Comparison of ENCODE assay signal across 9 mouse cellular contexts in the genomic region with DNA sequence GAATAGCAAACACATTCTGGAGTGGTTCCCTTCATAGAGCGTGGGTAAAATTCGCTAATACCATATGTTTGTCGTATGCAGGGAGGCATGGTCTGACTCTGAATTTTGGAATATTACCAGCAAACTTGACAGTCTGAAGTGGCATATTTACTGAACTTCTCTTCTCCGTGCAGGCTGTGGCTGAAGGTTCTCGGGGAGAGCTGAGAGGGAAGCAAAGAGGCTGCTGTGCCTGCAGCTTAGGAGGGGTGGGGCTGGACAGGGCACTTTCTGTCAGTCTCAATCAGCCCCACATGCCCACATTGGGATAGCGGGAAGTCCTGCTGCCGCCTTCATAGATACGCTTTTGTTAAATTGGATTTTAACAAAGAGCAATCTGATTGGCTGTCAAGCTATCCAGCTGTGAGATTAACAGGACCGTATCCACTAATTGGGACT.
DNase-seq lines count a peak whose midpoint lies in the region; ATAC-seq and TF ChIP-seq lines count a peak whose summit lies in the region.
"Had no signal": no experiment of that assay in that cellular context is flagged by ENCODE, and none has a peak within 500 bp of the region (broad histone marks: within the 10 kb centered on the region; RNA-seq: fewer than 3 reads in every experiment).

No protein-coding gene starts in this region.

- DNase-seq in embryo, embryonic 10.5 days (ENCODE audit: low spot score), result peak; percentile 49
- no peak for DNase-seq in embryo, embryonic 10 days (ENCODE audit: low spot score)
- peak; percentile 29 for DNase-seq in lung, postnatal 0 days (ENCODE audit: low spot score)
- DNase-seq in lung, postnatal 10 days, result no peak
- no peak for DNase-seq in thymus, postnatal 4 days
- no peak for DNase-seq in cerebellum, adult 8-10 months
- no peak for DNase-seq in thymus, postnatal 0 days (ENCODE audit: low spot score)

- H3K4me1 ChIP-seq in lung, postnatal 0 days (ENCODE audit: insufficient read depth, low read depth, low read length), result no peaks in the 10 kb centered on the region
- H3K4me1 ChIP-seq in hindbrain, embryonic 13.5 days (replicated peaks), result peaks cover 7% of the 10 kb centered on the region

- no peak overlapping the region for H3K27ac ChIP-seq in lung, postnatal 0 days (ENCODE audit: low read length)
- H3K27ac ChIP-seq in hindbrain, embryonic 13.5 days, result no peak overlapping the region
- H3K27ac ChIP-seq: limb, embryonic 15.5 days had no signal

- no peak for TF ChIP-seq EP300 in lung, postnatal 0 days (IDR thresholded peaks at IDR 0.05)

- H3K36me3 ChIP-seq in lung, postnatal 0 days (ENCODE audit: insufficient read depth, low read length), result no peaks in the 10 kb centered on the region
- no peaks in the 10 kb centered on the region for H3K36me3 ChIP-seq in hindbrain, embryonic 13.5 days
- H3K36me3 ChIP-seq: limb, embryonic 15.5 days had no signal

- no peaks in the 10 kb centered on the region for H3K9me3 ChIP-seq in lung, postnatal 0 days (ENCODE audit: low read length)
- H3K9me3 ChIP-seq in hindbrain, embryonic 13.5 days, result no peaks in the 10 kb centered on the region
- H3K9me3 ChIP-seq: limb, embryonic 15.5 days had no signal

- no peak for ATAC-seq in lung, postnatal 0 days
- peak; percentile 54; the same call in 1 of the 2 replicates for ATAC-seq in hindbrain, embryonic 13.5 days (ENCODE audit: low FRiP score)

- H3K4me2 ChIP-seq in lung, postnatal 0 days (replicated peaks; ENCODE audit: low read depth, low read length), result no peak overlapping the region
- H3K4me2 ChIP-seq in hindbrain, embryonic 13.5 days, result peak overlapping the region; percentile 25
- H3K4me2 ChIP-seq: limb, embryonic 15.5 days had no signal

- no peak overlapping the region for H3K4me3 ChIP-seq in lung, postnatal 0 days (ENCODE audit: low read depth, low read length)
- no peak overlapping the region for H3K4me3 ChIP-seq in hindbrain, embryonic 13.5 days
- H3K4me3 ChIP-seq: limb, embryonic 15.5 days had no signal

- no peak overlapping the region for H3K9ac ChIP-seq in lung, postnatal 0 days (replicated peaks; ENCODE audit: low read depth)
- no peak overlapping the region for H3K9ac ChIP-seq in hindbrain, embryonic 13.5 days
- H3K9ac ChIP-seq: limb, embryonic 15.5 days had no signal

- TF ChIP-seq CTCF in lung, postnatal 0 days (IDR thresholded peaks at IDR 0.05), result no peak

- no peaks in the 10 kb centered on the region for H3K27me3 ChIP-seq in lung, postnatal 0 days (replicated peaks; ENCODE audit: insufficient read depth, low read length)
- no peaks in the 10 kb centered on the region for H3K27me3 ChIP-seq in hindbrain, embryonic 13.5 days
- H3K27me3 ChIP-seq: limb, embryonic 15.5 days had no signal

- 41% methylated on average over 9 of the region's 9 CpGs for WGBS in lung, postnatal 0 days
- WGBS in hindbrain, embryonic 13.5 days, result 49% methylated on average over 9 of the region's 9 CpGs

Comparison
In these comparisons a context has a peak if more than half of its experiments do, and no peak if none do; other contexts are left out.
1. DNase-seq: peak in embryo, embryonic 10.5 days (single experiment) and lung, postnatal 0 days (single experiment); none in embryo, embryonic 10 days (single experiment), lung, postnatal 10 days (single experiment), thymus, postnatal 4 days (single experiment), cerebellum, adult 8-10 months (single experiment) and thymus, postnatal 0 days (single experiment).